Mouse (Mus musculus) lung, postnatal 25 days (tissue): Measurements from ENCODE around the gene Kif3a.

ENCODE experiments used
- DNase-seq: peaks from one replicate; pipeline ENCODE4 v3.0.0; 2022; ENCODE audit warnings: low spot score

The Kif3a gene

DNA sequence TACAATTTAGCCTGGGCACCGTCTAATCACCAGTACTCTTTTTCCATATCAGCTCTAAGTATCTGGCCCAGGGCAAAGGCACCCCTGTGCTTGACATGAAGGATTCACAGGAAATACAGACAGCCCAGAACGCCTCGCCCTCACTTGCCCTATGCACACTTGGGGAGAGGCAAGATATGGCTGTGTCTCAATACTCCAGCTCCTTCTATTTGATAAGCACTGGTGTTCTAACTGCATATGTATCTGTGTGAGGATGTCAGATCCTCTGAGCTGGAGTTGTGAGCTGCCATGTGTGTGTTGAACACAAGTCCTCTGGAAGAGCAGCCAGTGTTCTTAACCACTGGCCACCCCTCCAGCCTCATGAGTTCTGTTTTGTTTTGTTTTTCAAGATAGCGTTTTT is 84.3 kb downstream of the Kif3a start:
- DNase-seq: no peak
